Mouse (Mus musculus) G1E (cell line): ENCODE measurements at regions not wholly inside any gene's neighbourhood (a gene's known extent, or its start where the extent isn't known, plus 50 kb on each side); places are given as distances from the start of the nearest gene placed in this dataset.

Source experiments
- ATAC-seq: 2 replicates; pipeline ENCODE4 v1.8.0; 2016; ENCODE audit warnings: mild to moderate bottlenecking; ENCODE audit not compliant: insufficient number of reproducible peaks, poor library complexity, low FRiP score, severe bottlenecking; ENCODE audit errors: extremely low read depth
- DNase-seq: peaks from one replicate; pipeline ENCODE4 v3.0.0; 2012; ENCODE audit warnings: low spot score
- H3K27me3 ChIP-seq: 2 replicates; pipeline ENCODE4 v1.6.1; 2012; ENCODE audit warnings: mild to moderate bottlenecking, low read length, inconsistent platforms; ENCODE audit not compliant: insufficient read depth
- H3K36me3 ChIP-seq: replicated peaks from 2 replicates; pipeline ENCODE3; 2012; ENCODE audit warnings: mild to moderate bottlenecking, inconsistent platforms
- H3K4me1 ChIP-seq: 2 replicates; pipeline ENCODE4 v1.6.1; 2012; ENCODE audit warnings: low read depth, low read length, inconsistent platforms, mixed read lengths; ENCODE audit not compliant: insufficient read depth
- H3K4me3 ChIP-seq: 2 replicates; pipeline ENCODE4 v1.5.1; 2012; ENCODE audit warnings: low read depth, mild to moderate bottlenecking, inconsistent platforms, low read length, moderate library complexity, mixed read lengths
- H3K9me3 ChIP-seq: replicated peaks from 2 replicates; pipeline ENCODE4 v1.6.1; 2012; ENCODE audit warnings: inconsistent platforms
- CTCF ChIP-seq: IDR thresholded peaks from 2 replicates; pipeline ENCODE4 v1.5.1; 2012; ENCODE audit warnings: low read depth, low read length, inconsistent platforms, mixed read lengths
- GATA1 ChIP-seq: IDR thresholded peaks from 2 replicates; pipeline ENCODE4 v1.6.1; 2012; ENCODE audit warnings: borderline replicate concordance, low read length, inconsistent platforms, mixed read lengths
- GATA2 ChIP-seq: IDR thresholded peaks from 2 replicates; pipeline ENCODE4 v1.6.1; 2012; ENCODE audit warnings: low read depth, low read length, inconsistent platforms, borderline replicate concordance
- POLR2AphosphoS5 ChIP-seq: IDR thresholded peaks from 2 replicates; pipeline ENCODE4 v1.6.1; 2012; ENCODE audit warnings: low read depth, low read length, inconsistent platforms; ENCODE audit not compliant: insufficient replicate concordance
- TAL1 ChIP-seq: conservative IDR thresholded peaks from 2 replicates; pipeline ENCODE4 v1.6.1; 2012; ENCODE audit warnings: low read depth, low read length, inconsistent platforms, mixed read lengths

DNA sequence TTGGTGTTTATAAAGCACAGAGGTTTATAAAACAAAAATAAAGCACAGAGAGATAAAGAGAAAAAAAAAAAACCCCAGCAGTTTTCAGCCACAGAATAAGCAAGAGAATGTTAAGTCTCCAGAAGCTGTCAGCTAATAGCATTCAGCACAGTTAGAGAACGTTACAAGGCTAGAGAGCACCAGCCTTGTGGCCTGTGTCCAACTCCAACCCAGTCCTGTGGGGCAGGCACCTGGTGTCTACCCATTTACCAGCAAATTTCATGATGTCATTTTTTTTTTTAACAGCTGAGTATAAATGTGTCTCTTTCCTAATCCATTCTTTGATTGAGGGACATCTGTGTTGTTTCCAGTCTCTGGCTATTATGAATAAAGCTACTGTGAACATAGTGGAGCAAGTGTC is 686.7 kb upstream of the 4930444P10Rik start:
- H3K36me3 ChIP-seq = no peaks in the 10 kb centered on the region
- no peak for DNase-seq
- no peak for ATAC-seq
- no peaks in the 10 kb centered on the region for H3K27me3 ChIP-seq
- H3K4me3 ChIP-seq = no peak overlapping the region
- TF ChIP-seq TAL1 = no peak
- no peak for TF ChIP-seq GATA2
- TF ChIP-seq CTCF = no peak
- no peak for TF ChIP-seq POLR2AphosphoS5
- no peak for TF ChIP-seq GATA1
- no peaks in the 10 kb centered on the region for H3K4me1 ChIP-seq
- no peaks in the 10 kb centered on the region for H3K9me3 ChIP-seq

DNA sequence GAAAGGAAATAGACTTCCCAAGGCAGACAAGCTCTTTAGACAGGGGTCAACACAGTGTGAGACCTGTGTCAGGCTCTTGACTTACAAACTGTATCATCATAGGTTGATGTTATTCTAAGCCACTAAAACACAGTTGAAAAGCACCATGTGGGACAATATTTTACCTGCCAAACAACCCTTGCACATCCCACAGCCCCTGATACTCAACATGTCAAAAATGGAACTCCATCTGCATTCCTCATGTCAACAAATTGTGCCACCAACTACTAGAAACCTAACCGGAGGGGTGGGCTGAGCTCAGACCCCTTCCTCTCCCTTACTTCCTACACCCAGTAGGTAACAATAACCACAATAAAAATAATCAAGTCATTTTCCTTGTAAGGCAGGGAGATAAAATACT is 667.8 kb upstream of the 4930444P10Rik start:
- TF ChIP-seq CTCF = no peak
- no peak for TF ChIP-seq POLR2AphosphoS5
- no peak for TF ChIP-seq GATA1
- TF ChIP-seq GATA2 = no peak
- TF ChIP-seq TAL1 = no peak
- H3K4me3 ChIP-seq = no peak overlapping the region
- no peak for ATAC-seq
- no peaks in the 10 kb centered on the region for H3K36me3 ChIP-seq
- no peak for DNase-seq
- no peaks in the 10 kb centered on the region for H3K4me1 ChIP-seq
- H3K9me3 ChIP-seq = peaks cover 2% of the 10 kb centered on the region; the same call in 1 of the 2 replicates
- H3K27me3 ChIP-seq = no peaks in the 10 kb centered on the region
